Mouse (Mus musculus) cerebellum, adult 8-10 months (tissue): ENCODE data around the gene Wdfy3.
"Not testable (repeated sequence)": the region's sequence is repeated elsewhere in the genome, so short reads cannot be mapped to it uniquely, and the experiment has no call there.

ENCODE experiments used
- DNase-seq: peaks from one replicate; pipeline ENCODE4 v3.0.0; 2022

The Wdfy3 gene

GRCm38 (mm10) chr5:101937909-101938596, 131.7 kb downstream of the Wdfy3 start:
- no peak for DNase-seq

GRCm38 (mm10) chr5:101937362-101937761, 132.4 kb downstream of the Wdfy3 start:
- no peak for DNase-seq

GRCm38 (mm10) chr5:101935893-101936292, 133.8 kb downstream of the Wdfy3 start:
- DNase-seq, result no peak

GRCm38 (mm10) chr5:101934629-101935028, 135.1 kb downstream of the Wdfy3 start:
- no peak for DNase-seq

- no peak for DNase-seq
These were observed 136.5 kb downstream of the Wdfy3 start for GRCm38 (mm10) chr5:101932971-101933810.

GRCm38 (mm10) chr5:101931997-101932396, 137.7 kb downstream of the Wdfy3 start:
- DNase-seq, result no peak

GRCm38 (mm10) chr5:101926311-101926710, 143.4 kb downstream of the Wdfy3 start:
- no peak for DNase-seq

GRCm38 (mm10) chr5:101923710-101924109, 146.0 kb downstream of the Wdfy3 start:
- no peak for DNase-seq

- no peak for DNase-seq
These were observed 150.2 kb downstream of the Wdfy3 start for GRCm38 (mm10) chr5:101919559-101919958.

GRCm38 (mm10) chr5:101909468-101909867, 160.3 kb downstream of the Wdfy3 start:
- DNase-seq, result no peak

- DNase-seq, result no peak
These were observed 164.1 kb downstream of the Wdfy3 start for GRCm38 (mm10) chr5:101905624-101906023.

GRCm38 (mm10) chr5:101904841-101905240, 164.9 kb downstream of the Wdfy3 start:
- not testable (repeated sequence) for DNase-seq

- DNase-seq, result no peak
These were observed 167.0 kb downstream of the Wdfy3 start for GRCm38 (mm10) chr5:101902686-101903085.

GRCm38 (mm10) chr5:101899981-101900380, 169.7 kb downstream of the Wdfy3 start:
- no peak for DNase-seq

GRCm38 (mm10) chr5:101896784-101897183, 172.9 kb downstream of the Wdfy3 start:
- DNase-seq, result peak; percentile 90

- peak; percentile 45 for DNase-seq
These were observed 173.7 kb downstream of the Wdfy3 start for GRCm38 (mm10) chr5:101895717-101896645.

GRCm38 (mm10) chr5:101895119-101895518, 174.6 kb downstream of the Wdfy3 start:
- peak; percentile 55 for DNase-seq

GRCm38 (mm10) chr5:101893820-101894515, 175.8 kb downstream of the Wdfy3 start:
- peak; percentile 63 for DNase-seq

GRCm38 (mm10) chr5:101891694-101892416, 177.9 kb downstream of the Wdfy3 start:
- no peak for DNase-seq

GRCm38 (mm10) chr5:101887989-101888388, 181.7 kb downstream of the Wdfy3 start:
- DNase-seq, result no peak

GRCm38 (mm10) chr5:101885039-101885438, 184.7 kb downstream of the Wdfy3 start:
- no peak for DNase-seq

GRCm38 (mm10) chr5:101882191-101882590, 187.5 kb downstream of the Wdfy3 start:
- DNase-seq, result no peak
